Mouse (Mus musculus) adrenal gland, postnatal 25 days (tissue): ENCODE results near the gene Plekha1. TPM values are rescaled to one million over a fixed set of nuclear protein-coding genes. Genes with fewer than 3 reads are reported as not detected.

Experiments
- DNase-seq: peaks from one replicate; pipeline ENCODE4 v3.0.0; 2021; ENCODE audit warnings: mixed read lengths
- long read RNA-seq: library from polyadenylated mRNA; stranded (forward); transcript quantifications from one replicate; pipeline ENCODE4 v2.0.0, GENCODE M21; 2021
- total RNA-seq: library from RNA; stranded (reverse); gene quantifications from 2 replicates; pipeline ENCODE4 v1.2.3, GENCODE M21; 2021

Gene Plekha1
- 26.7 and 32.6 TPM in 2 replicates for total RNA-seq
- long read RNA-seq, transcript Plekha1-202 (13 exons, 2,301 nt), result major isoform, 8 of 30 reads
- long read RNA-seq, transcript Plekha1-203 (13 exons, 3,777 nt), result minor isoform, 5 of 30 reads
- long read RNA-seq, partial matches to known transcripts, result 1 of 30 reads
- long read RNA-seq, other reads (novel, unspliced or antisense), result 16 of 30 reads

DNA sequence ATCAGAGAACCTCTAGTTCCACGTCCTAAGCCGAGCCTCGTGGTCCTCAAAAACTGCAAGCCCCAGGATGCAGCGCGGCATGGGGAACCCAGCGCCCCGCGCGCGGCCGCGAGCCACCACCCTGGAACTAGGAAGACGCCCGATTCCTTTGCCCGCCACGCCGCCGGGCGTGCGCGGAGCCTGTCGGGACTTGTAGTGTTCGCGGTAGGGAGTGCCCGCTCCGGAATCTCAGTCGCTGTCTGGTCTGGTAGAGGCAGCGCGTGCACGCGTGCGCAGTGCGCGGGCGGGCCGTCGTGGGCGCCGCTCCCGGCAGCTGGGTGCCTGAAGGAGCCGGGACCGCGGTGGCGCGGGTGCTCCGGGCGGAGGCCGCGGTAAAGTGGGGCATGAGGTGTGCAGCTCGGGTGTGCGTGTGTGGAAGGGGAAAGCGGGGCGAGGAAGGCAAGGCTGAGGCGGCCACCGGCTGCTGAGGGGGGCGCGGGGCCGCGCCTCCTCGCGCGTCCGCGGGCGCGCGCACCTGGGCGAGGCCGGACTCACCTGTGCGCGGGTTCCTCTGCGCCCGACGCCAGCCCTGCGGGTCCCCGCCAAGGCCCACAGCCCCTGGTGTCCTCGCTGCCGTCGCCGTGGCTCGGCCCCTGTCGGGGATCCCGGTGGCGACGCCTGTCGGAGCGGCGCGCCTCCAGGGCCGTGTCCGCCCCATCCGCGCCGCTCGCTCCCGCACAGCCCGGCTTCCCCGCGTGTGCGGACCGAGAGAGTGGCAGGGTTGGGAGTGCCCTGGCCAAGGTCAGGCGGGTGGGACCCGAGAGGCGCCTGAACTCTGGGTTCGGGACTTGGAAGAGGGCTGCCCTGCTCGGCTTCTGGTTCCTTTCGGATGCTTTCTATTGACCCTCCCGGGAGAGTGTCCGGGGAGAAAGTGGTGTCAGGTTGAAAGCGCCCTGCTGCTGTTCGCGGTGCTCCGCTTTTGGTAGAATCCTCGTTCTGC, at the start of gene Plekha1:
Plekha1 (plus strand) TSS at position 144 of the 979 bp plus-strand sequence.
- peak; percentile 95 for DNase-seq

DNA sequence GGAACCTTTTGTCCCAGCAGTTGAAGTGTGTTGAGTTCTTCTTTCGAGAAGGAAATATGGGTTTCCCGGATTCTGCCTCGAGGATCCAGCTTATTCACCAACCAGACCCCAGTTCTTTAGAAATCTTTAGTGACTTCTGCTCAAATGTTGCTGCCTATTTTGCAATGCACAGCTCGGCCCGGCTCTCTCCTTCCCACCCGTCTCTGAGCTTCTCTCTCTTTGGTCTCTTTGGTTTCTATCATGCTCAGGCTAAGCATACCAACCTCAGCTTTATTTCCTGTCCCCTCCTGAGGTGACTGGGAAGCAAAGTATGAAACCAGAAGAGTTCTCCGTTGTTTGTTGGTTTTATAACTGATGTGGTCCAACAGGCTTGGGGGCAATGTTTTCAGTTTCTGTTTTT, 49.3 kb upstream of the Plekha1 start:
- no peak for DNase-seq

DNA sequence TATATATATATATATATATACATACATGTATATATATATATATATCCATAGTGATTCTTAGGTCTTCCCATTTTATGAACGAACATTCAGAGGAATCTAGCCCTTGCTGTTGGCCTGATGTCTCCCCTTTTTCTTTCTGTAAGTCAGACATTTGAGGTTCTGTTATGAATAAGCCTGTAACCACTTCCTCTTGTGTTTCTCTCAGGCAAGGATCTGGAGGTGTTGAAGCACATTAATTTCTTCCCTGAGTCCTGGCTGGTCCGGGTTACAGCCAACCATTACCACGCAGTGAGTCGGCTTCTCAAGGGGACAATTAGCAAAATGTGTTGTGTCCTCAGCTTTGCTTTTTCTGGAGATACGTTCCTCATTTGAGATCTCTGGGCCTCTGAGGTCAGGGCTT, 46.7 kb upstream of the Plekha1 start:
- no peak for DNase-seq

DNA sequence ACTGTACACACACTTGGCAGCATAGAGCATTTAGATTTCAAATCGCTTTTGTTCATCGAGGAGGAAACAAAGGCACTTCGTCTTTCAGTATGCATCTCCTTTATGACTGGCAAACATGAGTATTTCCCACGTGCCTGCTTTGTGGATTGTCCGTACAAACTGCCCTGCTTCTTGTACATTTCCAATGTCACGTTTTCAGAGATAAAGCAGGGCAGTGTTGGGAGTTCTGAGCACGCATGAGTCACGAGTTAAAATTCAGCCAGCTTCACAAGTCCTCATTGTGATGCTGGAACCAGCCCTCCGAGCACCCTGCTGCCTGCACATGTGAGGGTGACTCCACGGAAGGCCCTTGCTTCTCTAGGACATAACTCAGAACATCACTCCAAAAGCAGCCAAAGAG, 45.9 kb upstream of the Plekha1 start:
- no peak for DNase-seq

DNA sequence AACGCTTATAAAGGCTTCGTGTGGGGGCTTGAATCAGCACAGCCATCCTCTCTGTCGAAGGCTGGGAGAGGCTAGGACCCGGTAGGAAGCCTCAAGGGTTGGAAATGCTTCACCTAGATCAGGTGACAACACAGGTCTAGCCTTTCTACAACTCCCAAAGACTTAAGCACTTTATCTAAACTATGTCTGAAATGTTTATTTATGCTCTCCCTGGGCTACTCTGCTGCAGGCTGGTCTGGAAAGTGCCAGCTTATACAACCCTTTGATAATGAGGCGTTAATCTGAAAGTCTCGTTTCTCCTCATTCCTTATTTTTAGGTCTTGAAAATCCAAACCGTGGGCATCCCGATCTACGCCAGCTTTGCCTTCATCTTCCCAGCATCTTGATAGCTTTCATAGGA, 41.6 kb upstream of the Plekha1 start:
- no peak for DNase-seq

DNA sequence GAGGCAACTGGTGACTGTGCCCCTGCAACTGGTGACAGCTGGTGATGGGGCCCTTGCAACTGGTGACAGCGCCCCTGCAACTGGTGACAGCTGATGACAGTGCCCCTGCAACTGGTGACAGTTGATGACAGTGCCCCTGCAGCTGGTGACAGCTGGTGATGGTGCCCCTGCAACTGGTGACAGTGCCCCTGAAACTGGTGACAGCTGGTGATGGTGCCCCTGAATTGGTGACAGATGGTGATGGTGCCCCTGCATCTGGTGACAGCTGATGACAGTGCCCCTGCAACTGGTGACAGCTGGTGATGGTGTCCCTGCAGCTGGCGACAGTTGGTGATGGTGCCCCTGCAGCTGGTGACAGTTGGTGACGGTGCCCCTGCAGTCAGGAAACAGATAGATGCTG, 39.2 kb upstream of the Plekha1 start:
- no peak for DNase-seq

DNA sequence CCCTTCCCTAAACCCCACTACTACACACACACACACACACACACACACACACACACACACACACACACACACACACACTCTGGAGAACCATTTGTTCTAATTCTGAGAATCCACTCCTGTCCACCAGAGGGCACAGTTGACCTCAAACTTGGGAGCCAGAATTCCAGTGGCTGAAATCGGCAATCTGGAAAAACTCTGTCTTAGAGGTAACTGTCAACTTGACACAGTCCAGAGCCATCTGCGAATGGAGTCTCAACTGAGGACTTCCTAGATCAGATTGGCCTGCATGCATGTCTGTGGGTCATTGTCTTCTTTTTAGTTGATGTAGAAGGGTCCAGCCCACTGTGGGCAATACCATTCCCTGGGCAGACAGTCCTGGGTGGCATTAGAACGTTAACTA, 38.1 kb upstream of the Plekha1 start:
- DNase-seq, result peak; percentile 46

DNA sequence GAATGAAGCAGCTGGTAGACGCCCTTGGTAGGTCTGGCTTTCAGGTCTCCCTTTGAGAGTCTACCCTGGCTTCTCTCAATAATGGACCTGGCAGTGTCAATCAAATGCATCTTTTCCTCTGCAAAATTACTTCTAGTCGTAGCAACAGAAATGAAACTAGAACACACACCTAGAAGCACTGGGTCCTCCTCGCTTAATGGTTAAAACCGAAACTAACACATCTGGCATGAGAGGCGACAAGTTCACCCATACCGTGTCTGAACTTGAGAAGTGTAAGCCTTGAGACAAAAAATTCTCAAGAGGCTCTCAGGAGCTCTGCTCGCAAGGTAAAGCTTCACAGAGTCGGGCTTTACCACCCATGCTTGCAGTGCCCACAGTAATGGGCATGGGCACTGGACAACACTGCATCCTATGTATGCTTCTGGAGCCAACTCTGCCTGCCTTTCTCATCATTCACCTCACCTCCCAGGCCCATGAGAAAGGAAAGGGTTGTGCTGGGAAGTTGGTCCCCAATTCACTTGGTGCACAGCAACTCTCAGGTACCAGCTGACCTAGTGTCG, 37.6 kb upstream of the Plekha1 start:
- DNase-seq, result no peak

DNA sequence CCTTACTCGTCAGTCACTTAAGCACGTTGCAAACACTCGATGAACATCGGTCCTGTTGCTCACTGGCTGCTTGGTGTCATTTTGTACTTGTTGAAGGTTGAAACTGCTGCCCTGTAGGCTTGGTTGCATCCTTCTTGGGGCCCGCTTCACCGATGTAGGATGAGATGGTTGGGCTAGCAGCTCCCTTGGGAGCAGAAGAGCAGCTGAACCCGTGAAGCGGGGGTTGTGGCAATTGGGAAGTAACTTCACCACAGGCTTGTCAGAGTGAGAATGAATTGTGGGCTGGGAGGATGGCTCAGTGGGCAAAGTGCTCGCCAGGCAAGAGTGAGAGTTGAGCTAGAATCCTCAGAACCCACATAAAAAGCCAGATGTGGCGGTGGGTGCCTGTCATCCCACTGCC, 37.1 kb upstream of the Plekha1 start:
- no peak for DNase-seq

DNA sequence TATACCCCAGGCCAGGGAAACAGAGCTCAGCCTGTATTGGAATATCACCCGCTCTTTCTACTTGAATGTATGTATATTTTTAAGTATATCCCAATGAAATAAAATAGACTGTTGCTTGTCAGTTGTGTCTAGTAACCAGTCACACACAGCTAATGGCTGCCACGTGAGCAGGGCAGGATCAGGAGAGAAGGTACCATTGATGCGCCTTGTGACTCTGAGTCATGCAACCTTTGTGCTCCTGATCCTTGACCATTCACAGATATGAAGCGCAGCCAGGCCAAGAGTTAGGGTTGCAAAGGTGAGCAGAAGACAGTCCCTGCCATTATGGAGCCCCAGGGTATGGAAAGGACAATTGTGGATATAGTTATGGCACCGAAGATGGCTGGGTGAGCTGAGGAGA, 34.0 kb upstream of the Plekha1 start:
- DNase-seq, result no peak

DNA sequence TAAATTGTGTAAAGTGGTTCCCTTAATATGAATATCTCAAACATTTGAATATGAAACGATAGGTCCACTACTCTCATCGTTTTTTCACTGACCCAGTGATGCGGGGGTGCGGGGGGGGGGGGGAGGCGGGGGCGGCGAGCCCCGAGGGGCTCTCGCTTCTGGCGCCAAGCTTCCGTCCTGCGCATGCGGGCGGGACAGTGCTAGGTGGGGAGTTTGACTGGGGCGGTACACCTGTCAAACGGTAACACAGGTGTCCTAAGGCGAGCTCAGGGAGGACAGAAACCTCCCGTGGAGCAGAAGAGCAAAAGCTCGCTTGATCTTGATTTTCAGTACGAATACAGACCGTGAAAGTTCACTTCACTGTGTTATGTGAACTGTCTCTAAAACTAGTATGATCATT, 31.3 kb upstream of the Plekha1 start:
- DNase-seq, result peak; percentile 43

DNA sequence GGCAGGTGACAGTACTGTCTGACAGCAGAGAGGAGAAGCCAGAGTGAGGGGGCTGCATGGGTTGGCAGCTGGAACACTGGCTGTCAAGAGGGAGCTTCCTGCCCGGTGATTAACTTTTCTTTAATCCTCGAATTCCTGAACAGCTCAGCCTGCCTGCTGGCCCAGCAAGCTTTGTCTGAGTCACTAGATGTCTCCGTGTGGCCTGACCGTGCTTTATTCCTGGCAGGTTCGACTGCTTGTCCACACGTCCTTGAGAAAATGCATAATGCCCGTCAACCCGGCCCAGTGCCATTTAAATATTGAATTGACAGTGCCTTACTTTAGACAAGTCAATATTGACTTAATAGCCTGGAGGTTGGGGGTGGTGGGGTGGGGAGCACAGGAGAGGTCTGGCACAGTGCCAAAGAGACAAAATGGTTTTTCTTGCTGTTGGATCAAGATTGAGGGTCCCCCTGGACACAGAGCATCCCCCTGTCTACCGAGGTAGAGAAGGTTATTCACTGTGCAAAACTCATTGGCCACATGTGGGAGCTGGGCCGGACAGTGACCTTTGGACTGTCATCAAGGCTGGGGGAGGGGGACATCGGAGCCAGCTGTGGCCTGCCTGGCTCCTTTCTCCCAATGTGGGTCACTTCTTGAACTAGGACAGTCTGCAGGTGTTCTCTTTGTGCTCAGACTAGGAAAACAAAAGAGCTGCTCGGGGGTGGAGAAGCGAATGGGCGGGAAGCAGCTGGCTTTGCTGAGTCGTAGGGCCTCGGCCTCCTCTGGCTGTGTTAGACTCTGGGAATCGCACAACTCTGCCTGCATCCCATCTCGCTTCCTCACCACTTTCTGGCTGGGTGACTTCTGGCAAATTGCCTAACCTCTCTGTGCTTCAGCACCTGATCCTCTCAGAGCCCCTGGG, 30.3 kb upstream of the Plekha1 start:
- peak; percentile 39 for DNase-seq

DNA sequence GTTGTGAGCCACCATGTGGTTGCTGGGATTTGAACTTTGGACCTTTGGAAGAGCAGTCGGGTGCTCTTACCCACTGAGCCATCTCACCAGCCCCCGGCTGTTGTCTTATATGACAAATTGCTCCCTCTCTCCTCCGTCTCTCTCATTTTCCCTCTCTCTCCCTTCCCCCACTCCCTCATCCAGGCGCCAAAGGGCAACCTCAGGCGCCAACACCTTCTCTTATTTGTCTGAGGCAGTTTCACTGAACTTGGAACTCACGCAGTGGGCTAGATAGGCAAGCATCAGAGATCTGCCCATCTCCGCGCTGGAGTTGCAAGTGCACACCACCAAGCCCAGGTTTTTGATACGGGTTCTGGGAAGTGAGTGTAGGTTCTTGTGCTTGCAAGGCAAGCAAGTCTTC, 29.5 kb upstream of the Plekha1 start:
- no peak for DNase-seq

DNA sequence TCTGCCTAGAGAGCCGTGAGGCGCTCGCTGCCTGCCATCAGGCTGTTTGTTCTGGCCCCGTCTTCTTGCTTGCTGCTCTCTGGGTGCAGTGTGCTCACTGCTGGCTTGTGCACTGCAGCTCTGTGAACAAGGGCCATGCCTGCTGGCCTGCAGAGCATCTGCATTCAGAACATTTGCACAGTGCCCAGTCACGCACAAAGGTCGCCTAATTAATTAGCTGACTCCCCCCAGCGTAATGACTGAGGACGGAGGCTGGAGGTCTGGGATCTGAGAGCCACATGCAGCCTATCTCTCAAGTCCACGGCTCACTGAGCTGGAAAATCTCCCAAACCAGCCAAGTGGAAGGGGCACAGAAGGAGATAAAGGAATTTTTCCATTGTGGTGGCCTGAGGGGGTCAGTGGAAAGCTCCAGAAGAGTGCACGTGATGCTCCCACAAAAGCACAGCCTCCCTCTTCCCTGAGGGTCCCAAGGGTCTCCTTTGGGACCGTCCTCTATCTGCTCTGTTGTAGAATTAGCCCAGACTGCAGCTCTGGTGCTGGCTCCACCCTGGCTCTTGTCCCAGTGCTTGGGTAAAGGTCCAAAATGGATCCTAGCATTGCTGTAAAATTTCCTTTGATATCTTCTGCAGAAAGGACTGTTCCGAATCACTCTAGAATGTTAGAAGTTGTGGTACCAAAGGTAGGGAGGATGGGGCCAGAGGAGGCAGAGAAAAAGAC, 27.5 kb upstream of the Plekha1 start:
- DNase-seq, result no peak

DNA sequence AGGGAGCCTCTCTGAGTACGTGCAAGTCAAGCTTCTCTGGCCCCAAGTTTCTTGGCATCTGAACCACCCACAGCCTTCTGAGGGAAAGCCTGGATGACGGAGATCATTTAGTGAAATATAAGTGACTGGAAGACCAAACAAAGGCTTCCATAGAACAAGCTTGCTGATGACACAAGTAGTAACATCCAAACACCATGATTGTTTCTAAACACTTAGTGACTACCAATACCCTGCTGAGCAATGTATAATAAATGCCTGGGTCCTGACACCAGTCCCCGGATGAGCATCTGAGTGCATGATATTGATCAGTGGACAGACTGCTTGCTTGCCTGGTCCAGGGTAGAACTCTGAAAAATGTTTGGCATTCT, 26.9 kb upstream of the Plekha1 start:
- no peak for DNase-seq

DNA sequence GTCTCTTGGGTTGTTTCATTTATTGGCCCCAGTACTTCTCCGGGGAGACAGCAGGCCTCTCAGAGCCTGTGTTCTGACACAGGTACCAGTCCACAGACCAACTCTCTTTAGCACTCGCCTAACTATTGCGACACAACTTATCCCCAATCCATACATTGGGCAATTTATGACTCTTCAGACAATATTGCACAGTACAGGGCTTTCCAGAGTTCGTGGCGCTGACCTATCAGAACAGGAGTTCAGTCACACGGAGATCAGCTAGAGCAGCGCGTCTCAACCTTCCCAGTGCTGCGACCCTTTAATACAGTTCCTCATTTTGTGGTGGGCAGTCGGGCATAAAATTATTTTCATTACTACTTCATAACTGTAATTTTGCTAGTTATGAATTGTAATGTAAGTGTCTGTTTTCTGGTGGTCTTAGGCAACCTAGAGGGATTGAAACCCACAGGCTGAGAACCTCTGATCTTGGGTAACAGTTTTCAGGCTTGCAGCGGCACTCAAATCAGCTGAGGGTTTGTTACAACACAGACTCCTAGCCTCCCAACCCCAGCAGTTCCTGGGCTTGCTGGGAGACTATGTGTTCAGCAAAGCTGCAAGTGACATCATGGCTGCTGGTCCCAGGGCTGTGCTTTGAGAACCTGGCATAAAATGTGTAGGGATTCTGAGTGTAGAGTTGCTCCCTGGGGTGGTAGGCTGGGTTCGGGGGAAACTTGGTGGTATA, 26.0 kb upstream of the Plekha1 start:
- DNase-seq, result no peak

DNA sequence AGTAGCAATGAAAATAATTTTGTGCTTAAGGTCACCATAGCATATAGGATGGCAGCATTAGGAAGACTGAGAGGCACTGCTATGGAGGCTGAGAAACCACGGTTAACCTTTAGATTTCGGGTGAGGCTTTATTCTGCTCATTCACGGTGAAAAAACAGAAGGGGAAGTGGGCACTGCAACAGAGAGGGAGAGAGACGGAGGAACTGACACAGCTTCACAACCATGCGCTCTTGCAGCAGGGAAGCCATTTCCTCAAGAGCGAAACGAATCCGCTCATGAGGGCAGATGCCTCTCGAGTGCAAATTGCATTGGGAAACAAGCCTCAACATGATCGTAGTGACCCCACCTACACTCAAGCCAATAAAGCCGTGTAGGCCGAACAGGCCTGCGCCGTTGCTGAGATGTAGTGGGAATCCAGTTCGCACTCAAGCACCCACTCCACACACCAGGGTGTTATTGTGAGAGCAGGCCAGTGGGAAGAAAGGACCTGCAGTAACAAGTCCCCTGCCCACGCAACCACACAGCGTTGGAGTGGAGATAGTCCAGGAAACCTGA, 18.3 kb upstream of the Plekha1 start:
- DNase-seq, result no peak

DNA sequence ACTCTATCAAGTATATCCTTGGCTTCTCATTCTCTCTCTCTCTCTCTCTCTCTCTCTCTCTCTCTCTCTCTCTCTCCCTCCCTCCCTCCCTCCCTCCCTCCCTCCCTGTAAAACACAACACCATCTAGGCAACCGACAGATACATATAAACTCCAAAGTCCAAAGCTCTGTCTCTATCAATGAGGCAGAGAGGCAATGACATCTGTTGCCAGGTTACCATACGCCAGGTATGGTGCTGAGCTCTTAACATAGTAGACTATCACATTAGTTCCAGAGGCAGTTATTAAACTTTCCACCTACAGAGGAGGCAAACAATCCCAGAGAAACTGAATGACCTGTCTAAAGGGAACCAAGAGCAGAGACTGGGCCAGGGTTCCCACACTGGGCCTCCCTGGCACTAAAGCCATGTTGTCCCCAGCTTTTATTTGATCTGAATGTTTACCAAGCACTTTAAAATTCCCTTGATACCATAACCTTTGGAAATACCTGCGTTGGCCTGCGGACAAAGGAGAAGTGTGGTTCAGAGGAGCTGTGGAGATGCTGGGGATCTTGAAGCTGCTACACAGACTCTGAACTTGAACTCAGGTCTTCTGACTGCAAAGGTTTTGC, 10.8 kb upstream of the Plekha1 start:
- no peak for DNase-seq

DNA sequence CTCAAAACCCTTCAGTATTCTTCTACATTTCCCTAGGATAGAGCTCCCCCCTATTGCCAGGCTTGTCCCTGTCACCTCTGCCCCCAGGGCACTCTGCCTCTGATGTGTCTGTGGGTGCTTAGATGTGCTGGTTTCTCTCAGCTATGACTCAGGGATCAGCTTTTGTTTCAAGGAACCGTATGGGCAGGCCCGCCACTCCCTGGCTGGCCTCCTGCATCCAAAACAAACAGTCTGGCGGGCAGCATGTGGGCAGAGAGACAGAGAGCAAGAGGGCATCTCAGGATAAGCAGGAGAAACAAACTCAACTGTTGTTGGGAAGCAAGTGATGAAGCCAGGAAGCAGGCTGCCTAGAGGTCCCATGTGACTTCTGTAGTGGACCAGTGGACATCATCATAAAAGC, 9.9 kb upstream of the Plekha1 start:
- peak; percentile 6 for DNase-seq

DNA sequence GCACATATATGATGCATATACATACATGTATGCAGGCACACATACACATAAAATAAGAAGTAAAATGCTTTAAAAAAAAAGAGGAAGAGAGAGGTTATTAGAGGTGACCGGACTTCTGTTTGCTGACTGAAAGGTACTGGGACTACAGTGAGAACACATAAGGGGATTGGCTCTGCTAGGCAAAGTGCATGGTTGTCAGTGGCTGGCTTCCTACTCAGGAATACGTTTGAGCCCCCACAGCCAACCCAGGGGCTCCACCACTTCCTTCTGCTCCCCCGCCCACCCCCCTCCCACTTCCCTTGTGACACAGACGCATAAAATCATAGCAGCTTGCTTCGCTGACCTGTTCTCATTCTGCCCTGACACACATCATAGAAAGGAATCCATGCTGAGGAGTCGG, 7.6 kb upstream of the Plekha1 start:
- no peak for DNase-seq
